Mouse (Mus musculus) thymus, postnatal 14 days (tissue): ENCODE measurements at regions not wholly inside any gene's neighbourhood (a gene's known extent, or its start where the extent isn't known, plus 50 kb on each side); places are given as distances from the start of the nearest gene placed in this dataset.
A peak's percentile ranks its signal among the peaks of the same experiment; 100 is the strongest.
"Not testable (repeated sequence)": the region's sequence is repeated elsewhere in the genome, so short reads cannot be mapped to it uniquely, and the experiment has no call there.

Experiments
- DNase-seq: peaks from one replicate; pipeline ENCODE4 v3.0.0; 2021

DNA sequence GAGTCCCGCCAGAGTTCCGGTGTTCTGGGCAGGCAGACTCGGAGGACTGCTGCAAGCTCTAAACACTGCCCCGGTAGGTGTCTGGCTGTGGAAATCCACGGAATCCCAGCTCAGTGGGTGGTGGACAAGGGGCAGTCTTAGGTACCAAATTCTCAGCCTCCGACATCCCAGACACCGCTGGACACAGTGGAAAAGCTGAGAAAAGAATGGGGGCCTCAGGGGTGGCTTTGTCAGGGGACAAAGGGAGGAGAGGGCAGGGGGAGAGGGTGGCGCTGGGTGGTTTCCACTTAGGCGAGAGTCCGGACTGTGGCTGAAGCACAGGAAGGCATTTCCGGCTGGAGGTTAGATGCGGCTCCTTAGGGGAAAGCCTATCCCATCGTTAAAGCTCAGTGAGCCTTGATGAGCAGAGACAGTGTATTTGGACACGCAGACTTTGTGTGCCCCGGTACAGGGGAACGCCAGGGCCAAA is 217.5 kb upstream of the Zpld1 start:
- DNase-seq: no peak

DNA sequence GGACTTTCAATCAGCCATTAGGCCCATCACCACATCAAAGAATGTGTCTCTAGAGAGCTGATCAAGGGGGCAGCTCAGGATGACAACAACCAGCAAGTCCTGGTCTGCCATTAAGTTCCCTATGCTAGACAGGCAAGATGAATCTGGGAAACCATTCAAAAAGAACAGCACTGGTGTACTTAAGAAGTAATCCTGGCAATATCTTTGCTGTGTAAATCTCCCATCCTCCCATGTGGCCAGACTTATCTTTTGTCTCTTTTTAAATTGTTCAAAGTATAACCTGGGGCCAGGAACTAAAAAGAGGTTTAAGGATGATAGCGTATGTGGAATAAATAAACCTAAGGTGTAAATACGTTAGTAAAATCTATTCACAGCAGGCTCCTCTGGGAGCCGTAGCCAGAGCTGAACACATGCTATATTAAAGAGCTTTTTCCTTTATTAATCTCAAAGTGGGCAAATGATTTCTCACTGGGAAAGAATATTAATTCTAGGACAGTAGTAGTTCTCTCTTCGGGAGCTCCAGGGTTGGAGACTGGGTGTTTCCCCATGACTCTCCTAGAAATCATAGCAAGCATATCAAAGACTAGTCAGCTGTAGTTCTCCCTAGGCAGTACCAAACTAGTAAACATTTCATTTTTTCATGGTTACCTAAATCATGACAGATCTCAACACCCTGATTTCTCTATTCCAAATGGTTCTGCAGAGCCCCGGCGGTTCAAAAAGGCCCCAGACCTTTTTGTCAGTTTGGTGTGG is 216.8 kb upstream of the Zpld1 start:
- no peak for DNase-seq

DNA sequence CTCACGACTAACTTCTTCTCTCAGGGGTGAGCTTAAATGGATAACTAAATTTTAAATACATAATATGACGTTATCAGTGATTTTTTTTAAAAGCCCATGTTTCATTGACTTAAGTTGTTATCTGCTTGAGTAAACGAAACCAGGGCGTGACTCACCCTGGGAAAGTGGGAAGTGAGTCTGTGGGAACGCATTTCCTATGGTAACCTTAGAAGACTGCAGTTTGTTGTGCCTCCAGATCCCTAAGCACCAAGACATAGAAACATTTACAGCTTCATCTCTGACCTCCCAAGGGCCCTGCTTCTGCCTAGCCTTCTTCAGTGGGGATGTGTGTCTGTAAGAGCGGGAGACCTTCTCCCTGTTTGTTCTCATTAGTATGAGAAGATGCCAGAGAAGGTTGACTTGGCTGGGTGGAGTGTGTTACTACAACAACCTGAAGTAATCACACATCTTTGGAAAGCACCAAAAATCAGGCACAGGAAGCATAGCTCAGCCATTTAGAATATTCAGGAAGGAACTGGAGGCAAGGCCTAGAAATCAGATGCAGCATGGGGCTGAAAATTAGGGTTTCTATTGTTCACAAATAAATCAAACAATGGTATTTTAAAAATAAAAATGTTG is 207.1 kb upstream of the Zpld1 start:
- no peak for DNase-seq

GRCm38 (mm10) chr16:55504274-55504673 is 206.5 kb upstream of the Zpld1 start:
- DNase-seq: no peak

GRCm38 (mm10) chr16:55503273-55503672 is 205.5 kb upstream of the Zpld1 start:
- DNase-seq: peak; percentile 38

- not testable (repeated sequence) for DNase-seq
These were observed 202.0 kb upstream of the Zpld1 start for GRCm38 (mm10) chr16:55499831-55500230.

GRCm38 (mm10) chr16:55495051-55495450 is 197.3 kb upstream of the Zpld1 start:
- no peak for DNase-seq

- DNase-seq: no peak
These were observed 196.4 kb upstream of the Zpld1 start for GRCm38 (mm10) chr16:55494162-55494561.

DNA sequence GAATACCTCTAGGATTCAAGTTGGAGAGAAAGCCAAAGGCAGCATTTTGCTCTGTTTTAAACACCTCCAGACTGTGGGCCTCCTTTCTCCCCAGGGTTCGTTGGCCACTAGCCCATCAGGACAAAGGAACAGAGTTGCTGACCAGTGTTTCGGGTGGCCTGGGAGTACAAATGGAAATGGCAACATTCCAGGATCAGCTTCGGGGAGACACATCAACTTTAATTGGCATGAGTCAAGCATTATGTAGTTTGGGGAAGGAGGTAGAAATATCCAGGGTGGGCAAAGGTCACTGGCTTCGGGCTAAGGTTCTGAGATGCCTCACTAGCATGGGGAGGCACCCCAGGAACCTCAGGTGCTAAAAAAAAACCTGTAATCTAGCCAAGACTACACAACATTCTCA is 194.3 kb upstream of the Zpld1 start:
- DNase-seq: no peak

- DNase-seq: no peak
These were observed 186.6 kb upstream of the Zpld1 start for GRCm38 (mm10) chr16:55484391-55484790.

DNA sequence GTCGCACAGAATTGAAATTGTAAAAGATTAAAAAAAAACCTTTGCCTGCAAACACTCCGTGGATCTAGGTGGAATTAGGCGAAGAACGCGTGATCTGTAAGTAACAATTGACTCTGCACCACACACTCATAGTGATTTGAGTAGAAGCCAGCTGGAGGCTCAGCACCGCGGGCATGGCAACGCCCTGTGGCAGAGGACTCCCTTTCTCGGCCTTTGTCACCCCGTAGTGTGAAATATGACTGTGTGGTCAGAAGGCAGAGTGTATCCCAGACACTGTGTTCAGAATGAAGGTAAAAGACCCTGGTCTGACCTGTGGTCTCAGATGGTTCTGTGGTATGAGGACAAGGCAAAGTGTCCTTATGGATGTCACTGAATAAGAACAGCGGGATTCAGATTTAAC is 183.0 kb upstream of the Zpld1 start:
- DNase-seq: no peak

DNA sequence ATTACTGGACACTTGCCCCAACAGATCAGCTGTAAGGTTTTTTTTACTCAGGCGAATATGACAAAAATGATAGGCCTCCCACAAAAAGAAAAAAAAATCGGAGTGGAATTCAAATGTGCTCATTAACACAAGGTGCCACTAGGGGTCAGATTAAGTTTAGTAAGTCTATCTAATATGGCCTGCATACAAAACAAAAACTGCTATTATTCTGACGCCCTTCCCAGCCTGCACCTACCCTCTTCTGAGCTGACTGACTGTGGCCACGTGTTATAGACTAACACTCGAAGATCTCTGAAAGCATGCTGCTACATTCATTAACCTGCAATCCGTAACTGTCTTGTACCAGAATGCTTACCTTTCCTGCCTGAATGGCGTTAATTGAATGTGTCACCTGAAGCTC is 182.5 kb upstream of the Zpld1 start:
- peak; percentile 7 for DNase-seq

DNA sequence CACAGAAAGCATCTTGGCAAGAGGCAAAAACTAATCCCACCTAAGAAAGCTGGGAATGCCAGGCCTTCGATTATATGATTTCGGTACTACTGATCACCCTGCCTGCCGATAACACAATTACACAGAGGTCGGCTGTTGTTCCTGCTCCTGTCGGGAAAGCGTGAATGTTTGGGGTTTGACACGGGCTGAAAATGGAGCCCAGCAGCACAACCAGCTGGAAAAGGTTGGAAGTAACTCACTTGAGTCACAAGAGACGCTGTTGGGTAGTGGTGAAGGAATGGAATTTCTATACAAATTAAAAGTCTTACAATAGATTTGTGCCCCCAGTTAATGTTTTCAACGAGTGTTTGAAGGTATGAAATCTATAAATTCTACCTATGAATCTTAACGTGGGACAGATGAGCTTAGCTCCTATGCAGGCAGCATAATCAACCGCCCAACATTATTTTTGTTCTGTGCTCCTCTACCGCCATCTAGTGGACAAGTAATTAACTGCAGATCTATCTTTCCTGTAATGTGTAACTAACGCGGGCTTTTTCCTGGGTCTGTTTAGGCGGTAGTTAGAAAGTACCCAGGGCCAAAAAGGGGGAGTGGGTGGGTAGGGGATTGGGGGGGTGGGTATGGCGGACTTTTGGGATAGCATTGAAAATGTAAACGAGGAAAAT is 178.9 kb upstream of the Zpld1 start:
- DNase-seq: peak; percentile 43

GRCm38 (mm10) chr16:55474950-55475525 is 177.3 kb upstream of the Zpld1 start:
- DNase-seq: no peak

DNA sequence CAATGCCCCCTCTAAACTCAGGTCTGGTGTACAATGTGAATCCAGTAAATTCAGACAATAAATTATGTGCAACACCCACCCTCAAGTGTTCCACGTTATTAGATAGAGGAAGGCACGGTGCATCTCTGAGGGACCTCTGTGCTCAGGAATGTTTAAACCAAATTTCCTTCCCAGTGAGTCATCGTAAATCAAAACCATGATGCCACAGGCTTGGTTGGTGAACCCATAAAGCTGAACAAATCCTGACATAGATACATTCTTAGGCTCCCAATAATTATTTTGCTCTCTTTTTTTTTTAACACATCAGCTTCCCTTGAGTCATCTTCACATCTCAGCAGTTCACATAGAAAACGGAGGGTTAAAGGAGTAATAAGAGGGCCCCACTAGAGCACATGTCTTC is 173.6 kb upstream of the Zpld1 start:
- no peak for DNase-seq

DNA sequence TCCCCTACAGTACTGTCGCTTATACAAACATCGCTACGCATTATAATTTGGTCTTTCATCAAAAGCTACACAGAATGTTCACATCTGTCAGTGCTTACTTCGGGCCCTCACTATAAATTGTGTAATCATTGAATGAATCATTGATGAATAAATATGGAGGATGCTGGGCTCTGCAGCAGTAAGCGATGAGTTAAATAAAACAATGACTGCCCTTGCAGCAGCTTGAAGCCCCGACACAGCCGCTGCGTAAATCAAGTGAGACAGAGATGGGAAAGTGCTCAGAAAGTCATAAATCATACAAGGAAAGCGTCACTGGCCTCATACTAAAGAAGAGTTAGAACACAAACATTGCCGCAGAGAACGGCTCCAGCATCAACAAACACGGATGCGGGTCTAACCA is 172.9 kb upstream of the Zpld1 start:
- no peak for DNase-seq

DNA sequence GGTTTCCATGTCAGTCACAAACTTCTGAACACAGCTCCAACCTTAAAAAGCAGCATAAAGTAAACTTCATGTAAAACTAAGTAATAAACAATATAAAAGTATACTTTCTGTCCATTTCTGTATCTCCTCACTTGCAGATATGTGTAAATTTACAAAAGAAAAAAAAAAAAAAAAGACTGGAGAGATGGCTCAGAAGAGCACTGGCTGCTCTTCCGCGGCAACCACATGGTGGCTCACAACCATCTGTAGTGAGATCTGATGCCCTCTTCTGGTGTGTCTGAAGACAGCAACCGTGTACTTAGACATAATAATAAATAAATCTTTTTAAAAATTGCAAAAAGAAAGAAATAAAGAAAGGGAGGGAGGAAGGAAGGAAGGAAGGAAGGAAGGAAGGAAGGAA is 171.9 kb upstream of the Zpld1 start:
- no peak for DNase-seq

GRCm38 (mm10) chr16:55468833-55469458 is 171.2 kb upstream of the Zpld1 start:
- peak; percentile 58 for DNase-seq

GRCm38 (mm10) chr16:55460519-55460918 is 162.7 kb upstream of the Zpld1 start:
- no peak for DNase-seq

DNA sequence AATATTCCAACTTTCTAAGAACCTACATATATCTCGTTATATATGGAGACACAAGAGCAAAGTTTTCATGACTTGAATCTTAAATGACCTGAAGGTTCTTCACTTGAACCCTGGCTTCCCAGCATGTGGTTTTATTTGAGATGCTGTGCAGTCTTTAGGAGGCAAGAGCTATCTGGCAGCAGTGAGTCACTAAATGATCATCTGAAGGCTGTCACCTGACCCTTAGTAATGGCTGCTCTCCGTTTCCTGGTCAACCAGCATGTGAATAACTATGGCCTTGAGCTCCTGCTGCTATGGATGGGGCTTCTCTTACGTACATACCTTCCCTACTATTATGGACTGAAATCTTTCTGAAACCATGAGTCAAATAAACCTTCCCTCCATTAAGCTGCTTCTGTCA is 149.8 kb upstream of the Zpld1 start:
- DNase-seq: no peak

GRCm38 (mm10) chr16:55442821-55443581 is 145.2 kb upstream of the Zpld1 start:
- DNase-seq: no peak
